Mouse (Mus musculus): ENCODE measurements around the gene Olfr486.
"Not testable (repeated sequence)": the region's sequence is repeated elsewhere in the genome, so short reads cannot be mapped to it uniquely, and the experiment has no call there.

Gene Olfr486

DNA sequence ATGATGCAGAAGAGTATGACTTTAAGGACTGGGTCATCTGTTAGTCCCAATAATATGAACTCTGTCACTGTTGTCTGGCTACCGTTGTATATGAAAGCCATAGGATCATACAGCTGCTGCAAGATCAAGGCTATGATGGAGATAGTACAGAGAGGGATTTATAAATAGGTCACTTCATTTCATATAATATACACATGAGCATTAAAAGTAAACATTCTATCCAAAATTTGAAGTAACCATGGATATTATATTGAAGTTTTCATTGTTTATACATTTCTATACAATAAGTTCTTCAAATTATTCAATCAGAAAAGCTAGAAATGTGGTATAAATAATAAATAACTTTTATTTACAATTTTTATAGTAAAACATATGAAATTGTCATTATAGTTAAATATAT is at the start of gene Olfr486:
Gene Olfr486 (minus strand): TSS at position 101 of the 400 bp plus-strand sequence.
- not testable (repeated sequence) for DNase-seq (ENCODE audit: low spot score)

DNA sequence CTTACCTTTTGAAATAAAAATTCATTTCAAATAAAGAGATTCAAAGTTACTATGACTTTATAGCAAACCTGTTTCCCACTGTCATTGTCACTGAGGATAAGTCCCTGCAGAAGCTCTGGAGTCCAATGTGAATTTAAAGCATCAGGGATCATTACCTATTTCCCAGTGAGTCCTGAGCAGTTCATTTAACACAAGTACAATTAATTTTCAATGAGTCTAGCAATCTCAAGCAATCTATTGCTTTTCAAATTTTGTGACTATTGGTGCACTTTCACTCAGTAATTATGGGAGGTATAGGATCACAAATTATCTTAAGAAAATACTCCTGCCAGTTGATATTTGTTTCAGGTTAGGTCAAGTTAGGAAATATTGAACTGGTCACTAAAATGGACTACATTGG is 42.0 kb upstream of the Olfr486 start, which contains the start of gene Olfr487:
Gene Olfr487 (minus strand): TSS at position 101 of the 400 bp plus-strand sequence.
- DNase-seq (ENCODE audit: low spot score), result not testable (repeated sequence)

DNA sequence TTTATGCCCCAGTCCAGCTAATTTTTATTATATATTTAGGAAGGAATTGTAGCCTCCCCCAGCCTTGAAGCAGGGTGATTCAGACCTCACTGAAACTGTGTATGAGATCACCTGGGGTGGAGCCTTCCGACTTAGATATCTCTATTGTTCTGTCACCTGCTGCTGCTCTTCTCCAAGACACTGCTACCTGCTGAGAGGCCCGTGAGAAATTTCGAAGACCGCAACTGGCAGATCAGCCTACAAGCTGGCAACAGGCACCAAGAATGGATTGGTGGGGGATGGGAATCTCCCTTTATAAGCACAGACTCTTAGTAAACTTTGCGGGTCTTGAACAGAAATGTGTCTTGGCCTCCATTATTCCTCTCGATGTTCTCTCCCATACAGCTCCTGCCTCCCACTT is 24.4 kb upstream of the Olfr486 start:
- no peak for DNase-seq (ENCODE audit: low spot score)

DNA sequence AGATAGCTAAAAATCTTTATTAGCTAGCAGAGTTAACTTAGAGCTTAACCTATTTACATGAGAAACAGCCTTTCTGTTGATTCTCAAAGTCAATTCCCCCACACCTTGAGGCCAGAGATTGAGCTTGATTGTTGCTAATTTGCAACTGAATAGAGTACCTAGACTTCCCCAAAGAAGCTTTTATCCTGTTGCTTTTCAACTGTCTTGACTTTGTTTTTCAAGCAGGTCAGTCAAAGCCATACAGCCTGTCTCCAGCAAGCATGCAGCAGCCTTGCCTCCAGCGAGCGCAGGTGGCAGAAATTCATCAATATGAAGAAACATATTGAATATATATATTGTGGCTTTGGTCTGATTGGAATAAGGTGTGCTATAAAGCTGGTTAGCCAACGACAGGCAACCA is 23.8 kb upstream of the Olfr486 start:
- DNase-seq (ENCODE audit: low spot score), result not testable (repeated sequence)

DNA sequence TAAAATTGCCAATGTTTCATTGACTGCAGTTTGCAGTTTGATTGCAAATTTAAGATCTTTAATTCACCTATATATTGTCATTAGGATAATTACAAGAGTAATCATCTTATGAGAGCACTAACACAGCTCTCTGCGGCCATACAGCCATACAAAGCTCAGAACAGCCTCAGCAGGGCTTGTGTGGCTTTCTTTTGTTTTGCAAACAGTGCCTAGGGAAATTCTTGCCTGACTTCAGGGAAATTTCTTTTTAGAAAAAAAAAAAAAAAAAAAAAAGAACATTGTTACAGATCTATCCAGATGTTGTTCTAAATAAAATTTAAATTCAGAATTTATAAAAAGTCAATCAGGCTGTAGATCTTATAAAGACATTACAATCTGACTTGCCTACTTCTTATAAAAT is 20.2 kb upstream of the Olfr486 start:
- DNase-seq (ENCODE audit: low spot score), result not testable (repeated sequence)

DNA sequence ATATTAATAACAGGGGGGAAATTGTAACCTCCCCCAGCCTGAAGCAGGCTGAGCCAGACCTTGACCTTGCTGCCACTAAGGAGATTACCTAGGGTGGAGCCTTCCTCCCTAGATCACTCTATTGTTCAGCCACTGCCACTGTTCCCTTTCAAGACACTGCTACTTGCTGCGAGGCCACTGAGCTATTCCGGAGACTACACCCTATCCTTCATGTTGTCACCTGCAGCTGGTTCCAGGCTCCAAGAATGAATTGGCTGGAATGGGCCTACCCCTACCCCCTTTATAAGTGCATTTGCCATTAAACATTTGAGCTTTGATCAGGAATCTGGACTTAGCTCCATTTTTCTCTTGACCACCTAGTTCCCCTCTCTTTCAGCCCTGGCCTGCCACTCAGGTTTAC is 18.7 kb upstream of the Olfr486 start:
- not testable (repeated sequence) for DNase-seq (ENCODE audit: low spot score)

DNA sequence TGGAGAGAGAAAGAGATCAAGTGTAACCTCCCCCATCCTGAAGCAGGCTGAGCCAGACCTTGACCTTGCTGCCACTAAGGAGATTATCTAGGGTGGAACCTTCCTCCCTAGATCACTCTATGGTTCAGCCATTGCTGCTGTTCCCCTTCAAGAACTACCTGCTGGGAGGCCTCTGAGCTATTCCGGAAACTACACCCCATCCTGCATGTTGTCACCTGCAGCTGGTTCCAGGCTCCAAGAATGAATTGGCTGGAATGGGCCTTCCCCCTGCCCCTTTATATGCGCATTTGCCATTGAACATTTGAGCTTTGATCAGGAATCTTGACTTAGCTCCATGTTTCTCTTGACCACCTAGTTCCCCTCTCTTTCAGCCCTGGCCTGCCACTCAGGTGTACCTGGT is 12.7 kb upstream of the Olfr486 start:
- DNase-seq (ENCODE audit: low spot score), result not testable (repeated sequence)

DNA sequence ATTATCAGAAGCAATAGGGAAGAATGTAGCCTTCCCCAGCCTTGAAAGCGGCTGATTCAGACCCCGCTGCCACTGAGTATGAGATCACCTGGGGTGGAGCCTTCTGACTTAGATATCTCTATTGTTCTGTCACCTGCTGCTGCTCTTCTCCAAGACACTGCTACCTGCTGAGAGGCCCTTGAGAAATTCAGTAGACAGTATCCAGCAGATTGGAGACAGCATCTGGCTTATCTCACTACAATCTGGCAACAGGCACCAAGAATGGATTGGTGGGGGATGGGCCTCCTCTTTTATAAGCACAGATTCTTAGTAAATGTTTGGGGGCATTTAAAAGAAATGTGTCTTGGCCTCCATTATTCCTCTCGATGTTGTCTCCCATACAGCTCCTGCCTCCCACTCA is 11.9 kb upstream of the Olfr486 start:
- DNase-seq (ENCODE audit: low spot score), result not testable (repeated sequence)

DNA sequence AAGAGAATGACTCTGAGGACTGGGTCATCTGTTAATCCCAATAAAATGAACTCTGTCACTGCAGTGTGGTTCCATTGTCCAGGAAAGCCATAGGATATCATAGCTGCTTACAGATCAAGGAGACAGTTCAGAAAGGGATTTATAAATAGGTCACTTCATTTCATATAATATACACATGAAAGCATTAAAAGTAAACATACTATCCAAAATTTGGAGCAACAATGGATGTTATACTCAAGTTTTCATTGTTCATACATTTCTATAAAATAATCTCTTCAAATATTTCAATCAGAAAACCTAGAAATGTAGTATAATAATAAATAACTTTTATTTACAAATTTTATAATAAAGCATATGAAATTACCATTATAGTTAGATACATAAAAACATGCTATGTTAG is 12.8 kb downstream of the Olfr486 start, which contains the start of gene Olfr485:
Gene Olfr485 (minus strand): TSS at position 101 of the 400 bp plus-strand sequence.
- no peak for DNase-seq (ENCODE audit: low spot score)

DNA sequence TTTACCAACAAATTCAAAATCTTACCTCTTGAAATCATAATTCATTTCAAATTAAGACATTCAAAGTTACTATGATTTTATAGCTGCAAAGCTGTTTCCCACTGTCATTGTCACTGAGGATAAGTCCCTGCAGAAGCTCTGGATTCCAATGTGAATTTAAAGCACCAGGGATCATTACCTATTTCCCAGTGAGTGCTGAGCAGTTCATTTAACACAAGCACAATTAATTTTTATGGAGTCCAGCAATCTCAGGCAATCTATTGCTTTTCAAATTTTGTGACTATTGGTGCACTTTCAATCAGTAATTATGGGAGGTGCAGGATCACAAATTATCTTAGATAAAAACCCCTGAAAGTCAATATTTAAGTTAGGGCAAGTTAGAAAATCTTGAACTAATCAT is 45.2 kb downstream of the Olfr486 start, which contains the start of gene Olfr484:
Gene Olfr484 (minus strand): TSS at position 101 of the 400 bp plus-strand sequence.
- no peak for DNase-seq (ENCODE audit: low spot score)
